In genomic region chr10:128584386-128584785, GRCm38 (mm10) we compare ENCODE assay signal across 10 mouse cellular contexts. TPM values are rescaled to one million over a fixed set of nuclear protein-coding genes. Genes with fewer than 3 reads are reported as not detected.
A peak's percentile ranks its signal among the peaks of the same experiment; 100 is the strongest.
DNase-seq lines count a peak whose midpoint lies in the region; ATAC-seq lines count a peak whose summit lies in the region.
"Had no signal": no experiment of that assay in that cellular context is flagged by ENCODE, and none has a peak within 500 bp of the region (broad histone marks: within the 10 kb centered on the region; RNA-seq: fewer than 3 reads in every experiment).

No protein-coding gene starts in this region.

- peaks cover 26% of the 10 kb centered on the region for H3K27me3 ChIP-seq in midbrain, embryonic 14.5 days (ENCODE audit: control insufficient read depth, insufficient read depth, low read length)

- no peak for ATAC-seq in midbrain, embryonic 14.5 days (ENCODE audit: low FRiP score, low TSS enrichment)
- ATAC-seq: inflammation-experienced regulatory T-cells, adult 6 months; midbrain, embryonic 16.5 days had no signal

- intact Hi-C loops in left cerebral cortex, postnatal 4 days (cut with DNase I) = no loop called here

- no peak overlapping the region for H3K9ac ChIP-seq in midbrain, embryonic 14.5 days (replicated peaks; ENCODE audit: low read length)

- no peak overlapping the region for H3K4me2 ChIP-seq in midbrain, embryonic 14.5 days (ENCODE audit: low read length)

- H3K36me3 ChIP-seq in midbrain, embryonic 14.5 days (ENCODE audit: control insufficient read depth, insufficient read depth, low read length) = no peaks in the 10 kb centered on the region

- DNase-seq in urinary bladder, postnatal 14 days (ENCODE audit: low spot score) = peak; percentile 88
- DNase-seq in urinary bladder, postnatal 10 days (ENCODE audit: low spot score) = no peak
- DNase-seq in kidney, adult 11 months = peak; percentile 80
- peak; percentile 72 for DNase-seq in lung, postnatal 14 days
- no peak for DNase-seq in left cerebral cortex, postnatal 4 days
- no peak for DNase-seq in right cerebral cortex, adult 18-20 months
- no peak for DNase-seq in midbrain, embryonic 14.5 days
- no peak for DNase-seq in layer of hippocampus, adult 8-10 months (ENCODE audit: low spot score in 2 of 2)

- WGBS in midbrain, embryonic 14.5 days = 10% methylated on average over 4 of the region's 4 CpGs

- H3K4me3 ChIP-seq in midbrain, embryonic 14.5 days (replicated peaks; ENCODE audit: low read depth, low read length) = no peak overlapping the region

- H3K27ac ChIP-seq in midbrain, embryonic 14.5 days (replicated peaks; ENCODE audit: low read depth, low read length) = no peak overlapping the region

- H3K4me1 ChIP-seq in midbrain, embryonic 14.5 days (ENCODE audit: control insufficient read depth, insufficient read depth, low read length) = peaks cover 5% of the 10 kb centered on the region

- H3K9me3 ChIP-seq in midbrain, embryonic 14.5 days (ENCODE audit: control insufficient read depth, low read length) = no peaks in the 10 kb centered on the region

RNA-seq across cellular contexts. Expression of gene Erbb3, which starts 5.1 kb away (rescaled TPM):
- total RNA-seq in left cerebral cortex, postnatal 4 days (2021) = under 1 TPM; 0.62 to 0.66 TPM
- 0.26 and 0.47 TPM in 2 replicates for polyA plus RNA-seq in midbrain, embryonic 14.5 days (2014; fragmentation: Nextera tagmentation; extraction: Ambion mirVana)
- total RNA-seq in layer of hippocampus, adult 8-10 months (2022) = 1 to 10 TPM; 6.8 to 8.4 (median 8.1) TPM

RNA-seq across cellular contexts. Expression of gene Pa2g4, which starts 18.6 kb away (rescaled TPM):
- 100 to 1,000 TPM; 111 TPM for total RNA-seq in left cerebral cortex, postnatal 4 days (2021)
- 122 and 142 TPM in 2 replicates for polyA plus RNA-seq in midbrain, embryonic 14.5 days (2014; fragmentation: Nextera tagmentation; extraction: Ambion mirVana)
- 10 to 100 TPM; 58.7 to 62.0 (median 59.0) TPM for total RNA-seq in layer of hippocampus, adult 8-10 months (2022)

RNA-seq across cellular contexts. Expression of gene Rpl41, which starts 35.3 kb away (rescaled TPM):
- 1,000 to 10,000 TPM; 2,825 to 2,926 TPM for total RNA-seq in left cerebral cortex, postnatal 4 days (2021)
- 2,375 and 2,760 TPM in 2 replicates for polyA plus RNA-seq in midbrain, embryonic 14.5 days (2014; fragmentation: Nextera tagmentation; extraction: Ambion mirVana)
- 1,000 to 10,000 TPM; 1,259 to 1,817 (median 1,529) TPM for total RNA-seq in layer of hippocampus, adult 8-10 months (2022)

RNA-seq across cellular contexts. Expression of gene Zc3h10, which starts 36.8 kb away (rescaled TPM):
- 10 to 100 TPM; 14.0 to 15.2 TPM for total RNA-seq in left cerebral cortex, postnatal 4 days (2021)
- polyA plus RNA-seq in midbrain, embryonic 14.5 days (2014; fragmentation: Nextera tagmentation; extraction: Ambion mirVana) = 17.6 and 19.6 TPM in 2 replicates
- total RNA-seq in layer of hippocampus, adult 8-10 months (2022) = 10 to 100 TPM; 12.7 to 17.0 (median 15.2) TPM

RNA-seq across cellular contexts. Expression of gene Rps26, which starts 42.2 kb away (rescaled TPM):
- 100 to 1,000 TPM; 595 to 651 TPM for total RNA-seq in left cerebral cortex, postnatal 4 days (2021)
- polyA plus RNA-seq in midbrain, embryonic 14.5 days (2014; fragmentation: Nextera tagmentation; extraction: Ambion mirVana) = 529 and 586 TPM in 2 replicates
- 100 to 1,000 TPM; 141 to 325 (median 239) TPM for total RNA-seq in layer of hippocampus, adult 8-10 months (2022)

Comparison
In these comparisons a context has a peak if more than half of its experiments do, and no peak if none do; other contexts are left out.
1. DNase-seq: peak in urinary bladder, postnatal 14 days (single experiment), kidney, adult 11 months (single experiment) and lung, postnatal 14 days (single experiment); none in urinary bladder, postnatal 10 days (single experiment), left cerebral cortex, postnatal 4 days (single experiment), right cerebral cortex, adult 18-20 months (single experiment), midbrain, embryonic 14.5 days (single experiment) and layer of hippocampus, adult 8-10 months (0 of 2).
2. RNA of gene Erbb3, which starts 5.1 kb away (total RNA-seq): 6.8 to 8.4 TPM in layer of hippocampus, adult 8-10 months; 0.62 to 0.66 TPM in left cerebral cortex, postnatal 4 days; every median in the first group is over 4 times any median in the second.